Mouse (Mus musculus) stomach, postnatal 0 days (tissue): ENCODE data around the gene Gm11492.

ENCODE experiments used
- CTCF ChIP-seq: IDR thresholded peaks from 2 replicates; pipeline ENCODE4 v1.5.1; 2016; ENCODE audit warnings: antibody characterized with exemption, low read depth, mild to moderate bottlenecking, moderate library complexity
- EP300 ChIP-seq: optimal IDR thresholded peaks from 2 replicates; pipeline ENCODE3; 2016; ENCODE audit warnings: antibody characterized with exemption

- TF ChIP-seq CTCF (no peak), EP300 (no peak)
Observed at GRCm38 (mm10) chr11:87555106-87555703, 11.2 kb upstream of the Gm11492 start.
